Mouse (Mus musculus): ENCODE measurements around the gene Rcan2.
"Not testable (repeated sequence)": the region's sequence is repeated elsewhere in the genome, so short reads cannot be mapped to it uniquely, and the experiment has no call there.

Rcan2 gene

DNA sequence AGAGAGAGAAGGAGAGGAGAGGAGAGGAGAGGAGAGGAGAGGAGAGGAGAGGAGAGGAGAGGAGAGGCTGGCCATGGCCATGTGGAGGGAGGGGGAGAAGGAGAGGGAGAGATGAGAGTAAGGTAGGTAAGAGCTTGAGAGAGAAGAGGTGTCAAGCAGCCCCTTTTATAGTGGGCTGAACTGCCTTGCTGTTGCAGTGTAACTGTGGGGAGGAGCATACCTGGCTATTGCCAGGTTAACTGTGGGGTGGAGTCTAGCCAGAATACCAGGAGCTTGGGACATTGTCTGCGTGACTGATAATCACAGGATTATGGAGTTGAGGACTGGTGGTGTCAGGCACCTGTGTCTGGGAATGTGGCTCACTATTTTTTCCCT lies 24.2 kb downstream of the Rcan2 start:
- DNase-seq (ENCODE audit: low spot score), result not testable (repeated sequence)

DNA sequence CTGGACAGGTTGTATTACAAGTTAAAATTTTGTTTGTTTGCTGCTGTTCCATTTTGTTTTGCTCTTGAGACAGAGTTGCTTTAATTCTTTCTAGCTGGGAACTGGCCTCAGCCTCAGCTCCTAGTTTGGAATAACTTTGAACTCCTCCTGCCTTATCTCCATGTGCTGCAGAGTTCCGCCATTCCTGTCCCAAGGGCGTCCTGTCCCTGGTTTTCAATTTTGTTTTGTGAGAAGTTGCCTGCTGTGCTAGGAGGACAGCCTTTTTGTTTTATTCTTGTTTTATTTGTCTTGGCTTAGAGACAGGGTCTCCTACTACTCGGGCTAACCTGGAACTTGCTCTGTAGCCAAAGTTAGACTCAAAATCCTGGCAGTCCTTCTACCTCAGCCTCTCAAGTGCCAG lies 26.1 kb downstream of the Rcan2 start:
- no peak for DNase-seq (ENCODE audit: low spot score)

GRCm38 (mm10) chr17:43832401-43833124 lies 31.4 kb downstream of the Rcan2 start:
- no peak for DNase-seq (ENCODE audit: low spot score)

DNA sequence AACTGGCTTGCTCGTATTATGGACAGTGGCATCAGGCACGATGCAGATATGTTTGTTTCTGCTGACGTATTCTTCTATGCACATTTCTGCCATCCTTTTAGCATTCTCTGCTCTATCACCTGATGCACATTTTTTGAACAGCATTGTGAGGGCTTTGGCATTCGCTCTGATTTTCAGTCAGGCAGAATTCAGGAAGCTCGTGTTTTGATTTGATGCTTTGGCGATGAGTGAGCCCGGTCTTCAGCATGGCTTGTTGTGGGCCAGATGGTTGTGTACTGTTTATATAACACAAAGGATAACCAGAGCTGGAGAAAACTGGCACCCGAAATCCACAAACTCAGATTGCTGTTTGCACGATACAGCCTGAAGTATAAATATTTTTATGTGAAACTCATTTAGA lies 39.1 kb downstream of the Rcan2 start:
- DNase-seq (ENCODE audit: low spot score), result no peak

GRCm38 (mm10) chr17:43846714-43847113 lies 45.6 kb downstream of the Rcan2 start:
- peak; percentile 74 for DNase-seq (ENCODE audit: low spot score)

GRCm38 (mm10) chr17:43848903-43849302 lies 47.8 kb downstream of the Rcan2 start:
- no peak for DNase-seq (ENCODE audit: low spot score)

DNA sequence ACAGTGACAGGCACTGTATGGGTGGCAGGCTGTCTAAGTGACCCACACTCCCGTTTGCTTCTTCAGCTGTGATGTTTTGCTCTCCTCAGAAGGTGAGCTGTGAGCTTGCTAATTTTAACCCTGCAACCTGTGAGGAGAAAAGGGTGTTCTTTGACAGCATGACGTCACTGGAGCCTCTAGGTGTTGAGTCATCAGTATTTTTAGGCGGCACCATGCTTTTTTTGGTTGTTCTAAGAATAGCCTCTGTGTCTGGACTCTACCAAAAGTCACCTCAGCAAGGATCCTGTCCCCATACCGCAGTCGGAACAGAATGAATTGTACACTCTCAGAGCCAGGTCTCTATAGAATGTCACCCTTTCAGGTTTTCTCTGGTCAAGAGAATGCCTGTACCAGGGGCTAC lies 54.0 kb downstream of the Rcan2 start:
- DNase-seq (ENCODE audit: low spot score), result no peak

DNA sequence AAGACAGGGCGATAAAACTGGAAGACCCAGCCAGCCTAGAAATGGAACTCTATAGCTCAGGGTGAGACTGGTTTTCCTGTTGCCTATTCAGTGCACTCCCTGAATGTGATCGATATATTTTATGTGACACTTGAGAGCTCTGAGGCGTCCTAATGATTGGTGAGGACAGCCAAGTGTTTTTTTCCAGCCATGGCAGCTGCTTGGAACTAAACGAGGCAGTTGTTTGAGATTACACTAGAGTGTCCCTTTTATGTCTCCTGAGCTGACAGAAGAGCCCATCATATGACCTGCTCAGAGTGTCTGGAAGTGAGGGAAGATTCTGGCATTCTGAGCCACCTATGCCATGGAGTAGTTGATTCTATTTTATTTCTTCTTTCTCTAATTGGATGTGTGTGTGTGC lies 54.9 kb downstream of the Rcan2 start:
- no peak for DNase-seq (ENCODE audit: low spot score)

DNA sequence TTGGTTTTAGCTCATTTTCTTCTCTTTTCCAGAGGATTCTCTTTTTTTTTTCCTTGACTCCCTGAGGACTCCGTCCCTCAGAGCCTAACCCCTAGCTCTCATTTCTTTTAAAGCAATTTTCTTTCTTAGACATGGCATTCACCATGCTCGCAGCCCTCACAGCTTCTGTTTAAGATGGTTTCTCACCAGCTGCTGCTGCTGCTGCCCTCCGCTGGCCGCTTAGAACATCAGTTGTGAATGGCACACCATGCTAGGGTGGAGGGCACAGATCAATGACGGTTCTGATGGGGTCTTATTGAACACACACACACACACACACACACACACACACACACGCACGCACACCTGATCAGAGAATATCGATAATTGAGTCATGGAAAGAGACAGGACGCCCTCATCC lies 67.7 kb downstream of the Rcan2 start:
- no peak for DNase-seq (ENCODE audit: low spot score)

GRCm38 (mm10) chr17:43869677-43870076 lies 68.5 kb downstream of the Rcan2 start:
- DNase-seq (ENCODE audit: low spot score), result peak; percentile 88

DNA sequence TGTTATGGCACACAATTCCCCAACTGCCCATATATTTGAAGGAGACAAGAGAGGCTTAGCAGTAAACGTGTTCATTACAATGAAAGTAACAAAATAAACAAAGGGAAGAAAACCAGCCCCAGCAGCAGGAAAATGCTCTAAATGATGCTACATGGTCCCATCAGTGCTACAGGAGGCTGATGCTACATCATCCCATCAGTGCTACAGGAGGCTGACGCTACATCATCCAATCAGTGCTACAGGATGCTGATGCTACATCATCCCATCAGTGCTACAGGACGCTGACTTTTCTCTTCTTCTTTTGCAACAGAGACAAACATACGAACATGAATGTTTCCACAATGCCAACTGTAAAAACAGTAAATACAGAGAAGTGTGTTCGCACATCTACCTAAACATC lies 73.3 kb downstream of the Rcan2 start:
- no peak for DNase-seq (ENCODE audit: low spot score)

DNA sequence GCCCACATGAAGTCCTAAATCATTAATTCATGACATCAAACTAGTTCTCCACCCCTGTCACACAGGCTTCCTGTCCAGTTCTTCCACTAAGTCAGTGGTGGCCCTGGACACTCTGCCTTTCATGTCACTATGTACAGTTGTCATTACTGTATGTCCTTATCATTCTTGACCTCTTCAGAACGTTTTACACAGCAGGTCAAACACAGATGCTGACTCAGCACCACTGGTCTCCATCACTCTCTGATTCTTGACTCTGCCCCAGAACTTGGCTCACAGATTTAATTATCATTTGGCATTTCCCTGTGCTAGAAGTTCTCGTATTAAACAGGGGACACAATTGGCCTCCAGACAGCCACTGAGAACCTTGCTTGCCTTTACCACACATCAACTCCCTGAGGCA lies 76.3 kb downstream of the Rcan2 start:
- DNase-seq (ENCODE audit: low spot score), result no peak

DNA sequence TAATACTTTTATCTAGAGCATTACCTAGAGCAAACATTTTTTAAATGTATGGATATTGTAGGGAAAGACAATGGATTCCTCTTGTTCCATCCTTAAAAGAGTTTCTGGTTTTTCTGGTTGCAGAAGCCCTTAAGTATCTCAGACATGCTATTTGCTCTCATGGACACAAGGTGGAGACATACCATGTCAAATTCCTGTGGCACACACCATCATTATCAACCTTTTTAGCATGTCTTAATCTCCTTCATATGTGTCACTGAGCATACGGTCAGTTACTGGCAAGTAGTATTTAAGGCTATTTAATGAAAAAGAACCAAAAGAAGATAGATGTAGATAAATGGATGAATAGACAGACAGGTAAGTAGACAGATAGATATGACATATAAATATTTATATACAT lies 81.9 kb downstream of the Rcan2 start:
- DNase-seq (ENCODE audit: low spot score), result peak; percentile 74

DNA sequence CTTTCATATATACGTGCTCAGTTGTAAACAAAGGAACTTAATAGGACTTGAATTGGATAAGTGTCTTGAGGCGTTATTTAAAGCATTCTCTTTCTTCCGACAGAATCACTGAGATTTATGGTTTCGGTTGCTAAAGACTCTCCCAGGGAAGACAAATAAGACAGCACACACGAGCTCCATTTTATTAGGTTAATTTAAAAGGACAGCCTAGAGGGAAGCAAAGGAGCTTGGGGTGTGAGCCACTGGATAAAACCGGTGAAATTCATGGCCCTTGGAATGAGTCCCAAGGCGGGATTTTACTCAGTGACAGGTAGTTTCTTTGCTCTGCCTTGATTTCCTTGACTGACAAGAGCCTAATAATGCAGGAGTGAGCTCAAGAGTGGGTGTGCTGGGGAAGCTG lies 85.1 kb downstream of the Rcan2 start:
- DNase-seq (ENCODE audit: low spot score), result no peak

GRCm38 (mm10) chr17:43887931-43888330 lies 86.8 kb downstream of the Rcan2 start:
- DNase-seq (ENCODE audit: low spot score), result no peak

- no peak for DNase-seq (ENCODE audit: low spot score)
These were observed 96.2 kb downstream of the Rcan2 start for GRCm38 (mm10) chr17:43897346-43897745.

DNA sequence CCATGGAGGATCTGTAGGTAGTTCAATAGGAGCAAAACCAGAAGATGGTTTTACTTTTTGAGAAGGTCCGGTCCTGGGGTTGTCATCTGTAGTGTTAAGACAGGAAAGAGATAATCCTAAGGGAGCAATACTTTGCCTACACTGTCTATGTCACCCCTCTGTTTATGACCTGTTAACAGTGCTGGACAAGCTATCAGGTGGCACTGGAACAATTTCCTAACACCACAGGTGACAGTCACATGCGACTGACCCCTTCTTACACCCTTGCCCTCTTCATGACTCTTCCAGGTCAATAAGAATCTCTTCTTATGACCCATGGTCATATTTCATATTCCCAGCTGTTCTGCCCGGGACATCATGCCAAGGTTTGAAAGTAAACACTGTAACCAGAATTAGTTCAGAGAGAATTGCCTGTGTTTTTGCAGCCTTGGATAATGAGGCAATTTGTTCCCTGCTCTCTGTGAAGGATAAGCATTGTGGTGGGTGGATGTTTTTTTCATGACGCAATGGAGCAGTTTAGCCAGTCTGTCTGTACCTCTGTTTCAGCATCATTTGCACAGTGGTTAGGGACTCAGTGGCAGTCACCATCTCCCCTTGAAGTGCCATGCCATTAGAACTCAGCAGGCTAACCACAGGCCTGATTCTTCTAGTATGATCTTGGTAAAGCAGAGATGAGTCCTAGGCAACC lies 98.4 kb downstream of the Rcan2 start:
- DNase-seq (ENCODE audit: low spot score), result peak; percentile 66

DNA sequence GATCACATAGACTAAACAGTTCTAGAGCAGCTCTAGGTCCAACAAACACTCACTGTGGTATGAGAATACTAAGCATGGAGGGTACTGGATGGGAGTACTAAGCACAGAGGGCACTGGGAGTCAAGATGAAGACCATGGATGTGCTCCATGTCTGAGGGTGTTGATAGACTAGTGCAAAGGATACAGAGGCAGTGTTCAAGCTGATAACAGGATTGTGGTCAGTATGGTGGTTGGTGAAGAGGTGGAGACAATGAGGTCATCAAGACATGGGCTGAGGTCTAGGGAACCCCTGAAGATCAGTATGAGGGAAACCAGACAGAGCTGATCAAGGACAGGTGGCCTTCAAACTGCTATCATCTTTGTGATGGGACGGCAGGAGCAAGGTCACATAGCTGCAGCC lies 99.0 kb downstream of the Rcan2 start:
- no peak for DNase-seq (ENCODE audit: low spot score)

- no peak for DNase-seq (ENCODE audit: low spot score)
These were observed 100.3 kb downstream of the Rcan2 start for GRCm38 (mm10) chr17:43901474-43901873.

- DNase-seq (ENCODE audit: low spot score), result peak; percentile 34
These were observed 102.9 kb downstream of the Rcan2 start for GRCm38 (mm10) chr17:43903807-43904771.

DNA sequence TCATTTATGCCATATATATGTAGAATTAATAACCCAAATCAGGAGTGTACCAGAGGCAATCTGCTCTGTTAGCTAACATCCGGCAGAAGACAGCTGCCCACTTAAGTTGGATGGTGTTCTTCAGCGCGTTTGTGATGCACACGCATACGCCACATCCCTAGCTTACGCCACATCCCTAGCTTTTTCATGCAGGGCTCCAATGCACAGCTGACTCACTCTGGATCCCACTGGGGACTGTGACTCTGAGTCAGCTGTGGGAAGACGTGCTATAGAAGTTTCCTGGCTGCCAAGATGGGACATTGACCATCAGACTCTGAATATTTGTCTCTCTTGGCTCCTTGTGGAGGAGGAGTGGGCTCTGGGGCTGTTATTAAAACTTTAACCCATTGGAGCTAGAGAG lies 103.7 kb downstream of the Rcan2 start:
- DNase-seq (ENCODE audit: low spot score), result no peak

- no peak for DNase-seq (ENCODE audit: low spot score)
These were observed 105.6 kb downstream of the Rcan2 start for GRCm38 (mm10) chr17:43906728-43907127.

GRCm38 (mm10) chr17:43916128-43916527 lies 115.0 kb downstream of the Rcan2 start:
- no peak for DNase-seq (ENCODE audit: low spot score)
